In the genomic region with DNA sequence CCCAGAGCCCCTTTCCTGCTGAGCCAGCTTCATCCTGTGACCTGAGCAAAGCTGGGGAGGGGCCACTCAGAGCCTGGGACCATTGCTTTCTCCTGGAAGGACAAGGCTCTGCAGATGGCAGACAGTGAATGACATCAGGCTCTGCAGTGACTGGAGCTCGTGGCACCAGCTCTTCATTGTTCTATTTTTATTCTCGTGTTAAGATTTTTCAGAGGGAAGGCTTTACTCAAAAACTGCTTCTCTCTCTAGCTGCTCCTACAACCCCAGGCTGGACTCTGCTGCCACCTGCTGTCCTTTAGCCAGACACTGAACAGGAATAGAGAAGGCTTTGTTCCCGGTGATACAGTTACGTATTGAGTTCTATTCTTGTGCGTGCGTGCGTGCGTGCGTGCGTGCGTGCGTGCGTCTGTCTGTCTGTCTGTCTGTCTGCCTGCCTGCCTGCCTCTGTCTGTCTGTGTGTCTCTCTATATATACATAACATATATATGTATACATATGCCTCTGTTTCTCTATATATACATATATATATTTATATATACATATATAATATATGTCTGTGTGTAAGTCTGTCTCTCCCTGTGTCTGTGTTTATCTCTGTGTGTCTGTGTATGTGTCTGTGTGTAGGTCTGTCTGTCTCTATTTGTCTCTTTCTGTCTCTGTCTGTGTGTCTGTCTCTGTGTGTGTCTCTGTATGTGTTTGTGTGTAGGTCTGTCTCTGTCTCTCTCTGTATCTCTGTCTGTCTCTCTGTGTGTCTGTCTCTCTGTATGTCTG, we compare ENCODE assay signal across 8 mouse cellular contexts. TPM values are rescaled to one million over a fixed set of nuclear protein-coding genes. Genes with fewer than 3 reads are reported as not detected.
DNase-seq lines count a peak whose midpoint lies in the region; ATAC-seq and TF ChIP-seq lines count a peak whose summit lies in the region.

No protein-coding gene starts in this region.

- H3K9ac ChIP-seq in hindbrain, embryonic 12.5 days = peak overlapping the region; percentile 47
- H3K9ac ChIP-seq in lung, postnatal 0 days (replicated peaks; ENCODE audit: low read depth) = no peak overlapping the region

- 7% methylated on average over 13 of the region's 13 CpGs for WGBS in hindbrain, embryonic 12.5 days
- 3% methylated on average over 13 of the region's 13 CpGs for WGBS in lung, postnatal 0 days

- peak; percentile 97 for TF ChIP-seq CTCF in lung, postnatal 0 days (IDR thresholded peaks at IDR 0.05)

- H3K4me3 ChIP-seq in hindbrain, embryonic 12.5 days = no peak overlapping the region
- no peak overlapping the region for H3K4me3 ChIP-seq in lung, postnatal 0 days (ENCODE audit: low read depth, low read length)

- DNase-seq in Muller cell, postnatal 12 days (ENCODE audit: inconsistent ontology term) = peak; percentile 88
- DNase-seq in cerebellum, adult 9-11 months = peak; percentile 85
- peak; percentile 75 to 80 for DNase-seq in frontal cortex, postnatal 10 days (ENCODE audit: low spot score in 2 of 2)
- DNase-seq in layer of hippocampus, postnatal 10 days (ENCODE audit: low spot score in 2 of 2) = peak; percentile 76 to 84
- peak; percentile 94 for DNase-seq in lung, postnatal 0 days (ENCODE audit: low spot score)
- peak; percentile 56 for DNase-seq in ovary, postnatal 14 days (ENCODE audit: low spot score)
- peak; percentile 59 to 83 for DNase-seq in thymus, postnatal 10 days (ENCODE audit: low spot score in 2 of 2)

- peak overlapping the region; percentile 49 for H3K4me2 ChIP-seq in hindbrain, embryonic 12.5 days (replicated peaks)
- H3K4me2 ChIP-seq in lung, postnatal 0 days (replicated peaks; ENCODE audit: low read depth, low read length) = no peak overlapping the region

- H3K36me3 ChIP-seq in hindbrain, embryonic 12.5 days = no peaks in the 10 kb centered on the region
- H3K36me3 ChIP-seq in lung, postnatal 0 days (ENCODE audit: insufficient read depth, low read length) = no peaks in the 10 kb centered on the region

- H3K9me3 ChIP-seq in hindbrain, embryonic 12.5 days (replicated peaks) = no peaks in the 10 kb centered on the region
- H3K9me3 ChIP-seq in lung, postnatal 0 days (ENCODE audit: low read length) = no peaks in the 10 kb centered on the region

- H3K27me3 ChIP-seq in hindbrain, embryonic 12.5 days = no peaks in the 10 kb centered on the region
- no peaks in the 10 kb centered on the region for H3K27me3 ChIP-seq in lung, postnatal 0 days (replicated peaks; ENCODE audit: insufficient read depth, low read length)

- H3K4me1 ChIP-seq in hindbrain, embryonic 12.5 days = peaks cover 3% of the 10 kb centered on the region; the same call in 1 of the 2 replicates
- H3K4me1 ChIP-seq in lung, postnatal 0 days (ENCODE audit: insufficient read depth, low read depth, low read length) = no peaks in the 10 kb centered on the region

- TF ChIP-seq EP300 in lung, postnatal 0 days (IDR thresholded peaks at IDR 0.05) = no peak

- peak; percentile 96 for ATAC-seq in hindbrain, embryonic 12.5 days (ENCODE audit: low FRiP score)
- peak; percentile 94 for ATAC-seq in lung, postnatal 0 days

- peak overlapping the region; percentile 66 for H3K27ac ChIP-seq in hindbrain, embryonic 12.5 days
- H3K27ac ChIP-seq in lung, postnatal 0 days (ENCODE audit: low read length) = no peak overlapping the region

RNA-seq across cellular contexts. Expression of a gene that starts 27.5 kb away (rescaled TPM):
- polyA plus RNA-seq in hindbrain, embryonic 12.5 days (2016; fragmentation: Nextera tagmentation; extraction: Ambion mirVana) = 2.8 and 3.2 TPM in 2 replicates
- 1 to 10 TPM; 1.5 to 1.7 TPM for total RNA-seq in layer of hippocampus, postnatal 10 days (2021)
- 1.1 and 1.3 TPM in 2 replicates for polyA plus RNA-seq in lung, postnatal 0 days (2015; fragmentation: Nextera tagmentation; extraction: Ambion mirVana)

RNA-seq across cellular contexts. Expression of a gene that starts 28.1 kb away (rescaled TPM):
- 16.9 and 23.1 TPM in 2 replicates for polyA plus RNA-seq in hindbrain, embryonic 12.5 days (2016; fragmentation: Nextera tagmentation; extraction: Ambion mirVana)
- total RNA-seq in layer of hippocampus, postnatal 10 days (2021) = 100 to 1,000 TPM; 125 to 129 TPM
- polyA plus RNA-seq in lung, postnatal 0 days (2015; fragmentation: Nextera tagmentation; extraction: Ambion mirVana) = 9.5 and 10.1 TPM in 2 replicates

RNA-seq across cellular contexts. Expression of a gene that starts 43.8 kb away (rescaled TPM):
- polyA plus RNA-seq in hindbrain, embryonic 12.5 days (2016; fragmentation: Nextera tagmentation; extraction: Ambion mirVana) = not detected in 2 replicates
- under 1 TPM; 0.23 to 0.36 TPM for total RNA-seq in layer of hippocampus, postnatal 10 days (2021)
- not detected in 2 replicates for polyA plus RNA-seq in lung, postnatal 0 days (2015; fragmentation: Nextera tagmentation; extraction: Ambion mirVana)
